Mouse (Mus musculus) cortical plate, adult 2 months (tissue): ENCODE measurements around the gene Slitrk1.

ENCODE experiments used
- CTCF ChIP-seq: fragments of 200-500 bp; IDR thresholded peaks from 2 replicates; pipeline ENCODE4 v1.5.1; 2011; ENCODE audit warnings: mild to moderate bottlenecking, control low read depth, low read length; ENCODE audit not compliant: insufficient read depth; ENCODE audit errors: extremely low read depth
- POLR2A ChIP-seq: fragments of 200-500 bp; IDR thresholded peaks from 2 replicates; pipeline ENCODE4 v1.6.1; 2011; ENCODE audit warnings: mild to moderate bottlenecking, low read length, control low read depth; ENCODE audit not compliant: insufficient read depth; ENCODE audit errors: extremely low read depth

DNA sequence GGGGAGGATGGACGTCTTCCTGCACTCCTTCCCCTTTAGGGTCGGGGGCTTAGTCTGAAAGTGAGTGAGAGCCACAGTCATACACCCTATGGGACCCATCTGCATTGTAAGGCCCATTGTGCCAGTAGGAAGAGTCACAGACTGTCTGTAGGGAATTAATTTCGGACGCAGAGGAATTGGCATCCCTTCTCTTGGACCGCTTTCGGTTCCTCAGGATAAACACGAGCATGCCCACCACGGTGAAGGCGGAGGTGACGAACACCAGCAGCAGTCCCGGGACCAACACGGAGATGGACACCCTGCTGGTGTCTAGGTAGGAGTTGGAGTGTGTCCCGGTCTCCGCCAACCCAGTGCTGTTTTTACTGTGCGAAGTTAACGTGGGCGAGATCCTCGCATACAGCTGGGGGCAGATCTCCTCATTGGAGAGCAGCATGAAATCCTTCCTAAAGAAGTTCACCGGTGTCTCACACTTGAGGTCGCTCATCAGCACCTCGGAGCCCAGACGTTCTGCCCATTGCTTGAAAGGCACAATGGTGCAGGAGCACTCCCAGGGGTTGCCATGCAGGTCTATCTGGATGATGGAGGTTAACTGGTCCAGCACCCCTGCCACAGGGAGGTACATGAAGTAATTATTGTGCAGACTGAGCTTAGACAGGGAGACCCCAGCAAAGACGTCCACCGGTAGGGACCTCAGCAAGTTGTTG lies 2.7 kb downstream of the Slitrk1 start:
- no peak for TF ChIP-seq CTCF
- TF ChIP-seq POLR2A, result peak; percentile 48; the same call in 1 of the 2 replicates
